Mouse (Mus musculus): ENCODE measurements at regions not wholly inside any gene's neighbourhood (a gene's known extent, or its start where the extent isn't known, plus 50 kb on each side); places are given as distances from the start of the nearest gene placed in this dataset.

DNA sequence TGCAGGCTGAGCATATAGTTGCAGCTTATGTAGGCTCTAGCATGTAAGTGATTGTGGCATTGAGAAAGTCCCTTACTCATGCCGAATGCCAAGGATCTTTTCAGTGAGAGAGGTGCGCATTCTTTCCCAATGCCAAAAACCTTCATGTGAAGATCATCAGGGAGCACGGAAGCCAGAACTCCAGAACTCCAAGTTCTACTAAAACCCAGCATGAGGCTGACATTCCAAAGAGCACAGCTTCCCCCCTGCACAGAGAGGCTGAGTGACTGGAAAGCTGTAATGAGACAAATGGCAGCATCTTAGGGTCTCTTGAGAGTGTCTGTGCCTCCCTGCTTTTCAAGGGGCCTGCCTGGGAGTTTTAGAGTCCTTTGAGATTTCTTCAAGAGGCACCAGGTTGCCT lies 259.4 kb downstream of the Fzd1 start:
- DNase-seq (ENCODE audit: low spot score): no peak

DNA sequence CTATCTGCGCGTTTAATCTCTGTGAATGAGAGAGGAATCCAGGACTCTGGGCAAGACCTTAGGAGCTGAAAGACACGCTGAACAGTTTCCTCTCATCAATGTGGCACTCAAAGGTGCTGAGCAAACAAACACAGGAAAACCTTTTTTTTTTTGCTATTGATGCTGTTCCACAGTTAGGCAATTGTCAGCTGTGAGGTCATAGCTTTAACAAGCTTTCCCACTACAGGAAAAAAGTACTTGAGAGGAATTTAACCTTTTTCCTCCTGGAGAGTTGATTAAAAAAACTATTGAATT lies 261.0 kb downstream of the Fzd1 start:
- peak; percentile 27 for DNase-seq (ENCODE audit: low spot score)

DNA sequence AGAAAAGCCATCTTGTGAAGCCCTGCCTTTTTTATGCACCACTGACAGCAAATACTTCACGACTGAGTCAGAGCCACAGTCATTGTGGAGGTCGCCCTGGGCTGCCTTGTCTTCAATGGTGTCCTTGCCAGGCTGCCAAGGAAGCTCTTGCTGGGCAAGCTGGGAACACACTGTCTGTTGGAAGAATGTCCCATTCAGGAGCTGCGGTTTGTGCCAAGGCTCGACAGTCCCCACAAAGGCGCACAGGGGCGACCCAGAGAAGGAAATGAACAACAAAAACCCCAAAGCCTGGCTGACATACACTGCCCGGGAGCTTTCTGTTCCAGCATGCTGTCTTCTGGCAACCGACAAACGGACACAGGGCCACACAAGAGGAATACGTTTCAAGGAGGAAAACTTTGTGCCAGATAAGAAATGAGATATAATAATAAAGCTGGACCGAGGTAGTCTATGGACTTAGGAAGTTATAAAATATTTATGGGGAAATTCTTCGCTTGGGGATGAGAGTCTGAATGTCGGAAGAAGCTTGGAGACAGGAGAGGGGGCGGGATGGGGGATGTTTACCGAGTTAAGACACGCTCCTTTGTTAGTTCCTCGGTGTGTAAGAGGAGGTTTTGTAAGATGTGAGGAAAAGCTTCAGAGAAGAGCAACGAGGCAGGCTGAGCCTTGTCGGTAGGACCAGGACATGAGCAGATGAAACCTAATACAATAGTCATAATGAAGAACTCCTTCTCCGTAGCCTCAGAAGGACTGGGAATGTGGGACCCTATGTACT lies 261.5 kb downstream of the Fzd1 start:
- DNase-seq (ENCODE audit: low spot score): no peak

DNA sequence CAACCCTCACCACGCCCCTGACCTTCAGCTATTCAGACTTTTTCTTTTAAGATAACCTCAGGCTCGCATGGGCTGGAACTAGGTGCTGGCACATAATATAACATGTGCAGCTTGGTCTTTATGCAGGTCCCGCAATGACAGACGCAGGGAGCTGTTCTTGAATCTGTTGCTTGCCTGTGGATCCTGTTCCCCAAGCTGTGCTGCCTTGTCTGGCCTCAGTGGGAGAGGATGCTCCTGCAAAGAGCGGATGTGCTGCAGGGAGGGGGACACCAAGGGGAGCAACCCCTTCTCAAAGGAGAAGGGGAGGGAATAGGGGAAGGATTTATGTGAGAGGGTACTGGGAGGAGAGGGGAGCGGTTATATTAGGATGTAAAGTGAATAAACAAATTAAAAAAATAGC lies 262.4 kb downstream of the Fzd1 start:
- no peak for DNase-seq (ENCODE audit: low spot score)

DNA sequence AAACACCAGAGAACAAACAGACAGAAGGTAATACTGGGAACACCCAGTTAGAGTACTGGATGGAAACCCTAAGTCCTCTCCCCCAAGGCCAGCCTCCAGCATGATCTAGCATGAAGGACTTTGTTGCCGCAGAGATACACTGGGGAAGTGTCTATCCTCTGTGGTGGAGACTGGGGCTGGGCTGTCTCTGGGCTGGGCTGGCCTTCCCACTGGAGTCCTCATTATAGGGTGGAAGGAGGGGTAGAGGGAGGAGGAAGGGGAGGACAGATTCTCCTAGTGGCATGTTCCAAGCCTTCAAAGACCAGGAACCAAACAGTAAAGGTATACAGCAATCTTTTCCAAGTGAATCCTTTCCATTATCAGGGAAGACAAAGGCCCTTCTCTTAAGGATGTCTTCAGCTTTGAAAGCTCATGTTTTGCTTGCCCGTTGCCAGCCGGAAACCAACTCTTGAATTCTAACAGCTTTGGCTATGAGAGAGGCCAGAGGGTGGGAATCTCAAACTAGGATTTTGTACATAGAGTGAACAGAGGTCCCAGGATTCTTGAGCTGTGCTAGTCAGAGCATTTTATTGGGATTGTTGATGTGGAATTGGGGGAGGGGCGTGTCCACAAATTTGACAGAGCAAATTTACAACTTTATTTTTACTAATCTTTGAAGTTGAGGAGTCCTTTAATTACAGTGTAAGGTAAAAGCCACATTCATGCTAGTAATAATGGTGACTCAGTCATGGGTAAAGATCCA lies 271.3 kb downstream of the Fzd1 start:
- no peak for DNase-seq (ENCODE audit: low spot score)

DNA sequence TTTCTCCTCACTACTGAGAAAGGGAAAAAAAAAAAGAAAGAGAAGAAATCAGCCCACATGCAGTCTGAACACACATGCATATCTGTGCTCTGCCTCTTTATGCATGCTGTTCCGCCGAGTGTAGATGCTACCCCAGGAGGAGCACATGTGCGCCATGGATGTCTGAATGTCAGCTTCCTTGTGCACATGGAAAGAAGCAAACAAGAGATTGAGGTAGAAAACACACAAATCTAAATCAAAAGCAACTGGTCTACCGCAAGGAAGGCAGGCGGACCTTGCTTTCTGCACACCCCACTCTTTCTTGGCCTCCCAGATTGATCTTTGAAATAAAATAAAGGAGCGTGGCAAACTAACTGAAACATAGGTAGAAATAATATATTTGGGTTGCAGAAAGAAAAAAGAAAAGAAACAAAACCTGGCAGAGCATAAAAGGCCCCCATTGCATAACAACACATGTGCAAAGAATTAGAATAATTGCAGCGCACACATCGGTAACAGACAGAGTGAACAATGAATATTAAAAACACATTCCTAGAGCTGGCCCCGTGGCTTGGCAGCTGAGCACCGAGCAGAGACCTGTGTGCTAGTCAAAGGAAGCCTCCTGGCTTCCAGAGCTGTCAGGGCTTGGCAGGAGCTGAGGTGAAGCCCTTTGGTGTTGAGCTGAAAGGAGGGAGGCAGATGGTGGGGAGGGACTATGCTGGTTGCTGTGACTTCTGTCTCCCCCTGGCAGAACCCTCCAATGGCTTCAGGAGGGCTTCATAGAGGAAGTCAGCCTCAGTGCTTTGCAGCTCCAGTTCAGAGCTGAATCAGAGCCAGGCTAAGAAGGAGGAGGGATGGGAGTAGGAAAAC lies 272.1 kb downstream of the Fzd1 start:
- DNase-seq (ENCODE audit: low spot score): peak; percentile 57

DNA sequence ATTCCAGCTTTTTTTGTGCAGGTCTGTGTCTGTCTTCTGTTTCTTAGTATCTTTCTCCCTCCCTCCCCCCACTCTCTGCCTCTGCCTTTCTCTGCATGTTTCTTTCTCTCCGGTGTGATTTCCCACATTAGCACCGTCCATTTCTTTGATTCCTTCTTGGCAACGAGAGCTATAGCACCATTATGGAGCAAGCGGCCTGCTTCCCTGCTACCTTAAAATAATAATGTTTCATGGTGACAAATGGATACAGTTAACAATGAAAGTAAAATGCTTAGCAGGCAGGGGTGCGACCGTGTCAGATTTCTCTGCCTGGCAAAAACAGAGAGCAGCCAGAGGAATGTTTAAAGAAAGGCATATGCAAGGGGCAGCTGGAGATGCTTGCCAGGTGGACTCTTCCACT lies 273.1 kb downstream of the Fzd1 start:
- peak; percentile 55 for DNase-seq (ENCODE audit: low spot score)

DNA sequence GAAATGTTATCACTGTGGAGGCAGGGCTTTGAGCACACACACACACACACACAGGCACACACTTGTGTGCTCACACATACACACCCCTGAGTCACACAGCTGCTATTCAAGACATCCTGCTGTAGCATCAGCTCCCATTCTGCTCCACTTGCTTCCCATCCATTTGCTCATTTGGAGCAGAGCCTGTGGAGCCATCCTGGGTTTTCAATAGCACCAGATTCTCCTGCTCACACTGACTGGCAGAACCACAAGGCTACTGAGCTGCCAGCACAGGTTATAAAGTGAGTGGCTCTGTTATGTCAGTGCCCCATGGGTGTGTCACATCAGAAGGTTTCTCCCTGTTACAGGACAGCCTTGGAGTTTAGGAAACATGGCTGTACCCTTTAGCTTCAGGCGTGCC lies 273.7 kb downstream of the Fzd1 start:
- DNase-seq (ENCODE audit: low spot score): no peak

DNA sequence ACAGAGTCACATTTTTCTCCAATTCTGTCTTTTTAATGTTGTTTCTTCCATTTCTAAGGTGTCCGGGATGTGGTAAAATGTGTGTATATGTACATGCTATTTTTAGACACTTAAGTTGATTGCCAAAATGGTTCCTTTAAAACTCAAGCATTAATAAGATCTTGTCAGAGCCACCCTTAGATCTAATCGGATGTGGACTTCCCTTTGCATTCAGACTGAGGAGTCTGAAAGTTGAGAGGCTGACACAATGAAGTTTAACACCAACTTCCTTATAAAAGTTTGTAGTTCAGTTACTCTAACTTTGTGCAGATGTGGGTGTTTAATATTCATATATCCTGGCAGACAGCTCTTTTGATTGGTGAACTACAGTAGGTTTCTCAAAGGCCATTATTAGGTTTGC lies 282.1 kb downstream of the Mterf1b start:
- no peak for DNase-seq (ENCODE audit: low spot score)
